Mouse (Mus musculus) CD4-positive helper T cell, adult 2 months (primary cell): Measurements from ENCODE around the gene Surf2.
A peak's percentile ranks its signal among the peaks of the same experiment; 100 is the strongest.
"Not testable (repeated sequence)": the region's sequence is repeated elsewhere in the genome, so short reads cannot be mapped to it uniquely, and the experiment has no call there.

Experiments used
- DNase-seq: peaks from one replicate; pipeline ENCODE4 v3.0.0-alpha.2; 2012; ENCODE audit warnings: low read depth, missing footprints, low spot score

The Surf2 gene

GRCm38 (mm10) chr2:26915927-26916728 is at the start of gene Surf2, which contains the start of gene Surf1:
Gene Surf2, plus strand, starts transcription at chr2:26916367.
Gene Surf1, minus strand, starts transcription at chr2:26916530.
- DNase-seq = peak; percentile 90

- no peak for DNase-seq
Observed at GRCm38 (mm10) chr2:26870666-26871065, 45.5 kb upstream of the Surf2 start.

- DNase-seq = no peak
Observed at GRCm38 (mm10) chr2:26878571-26878970, 37.6 kb upstream of the Surf2 start.

- DNase-seq = not testable (repeated sequence)
Observed at GRCm38 (mm10) chr2:26885541-26885940, 30.6 kb upstream of the Surf2 start.

GRCm38 (mm10) chr2:26886170-26886569 is 30.0 kb upstream of the Surf2 start:
- DNase-seq = not testable (repeated sequence)

- DNase-seq = no peak
Observed at GRCm38 (mm10) chr2:26895898-26896297, 20.3 kb upstream of the Surf2 start.

- no peak for DNase-seq
Observed at GRCm38 (mm10) chr2:26900731-26901130, 15.4 kb upstream of the Surf2 start.

GRCm38 (mm10) chr2:26901834-26902400 is 14.2 kb upstream of the Surf2 start:
- no peak for DNase-seq

GRCm38 (mm10) chr2:26902467-26903220 is 13.5 kb upstream of the Surf2 start, which contains the start of gene Surf6:
Gene Surf6, minus strand, starts transcription at chr2:26902879.
- DNase-seq = peak; percentile 98

- DNase-seq = no peak
Observed at GRCm38 (mm10) chr2:26903311-26903710, 12.9 kb upstream of the Surf2 start.

GRCm38 (mm10) chr2:26905936-26906335 is 10.2 kb upstream of the Surf2 start:
- no peak for DNase-seq

- no peak for DNase-seq
Observed at GRCm38 (mm10) chr2:26906431-26906830, 9.7 kb upstream of the Surf2 start.

- DNase-seq = peak; percentile 55
Observed at GRCm38 (mm10) chr2:26907109-26907508, 9.1 kb upstream of the Surf2 start.

GRCm38 (mm10) chr2:26908710-26909386 is 7.3 kb upstream of the Surf2 start:
- peak; percentile 57 for DNase-seq

- DNase-seq = no peak
Observed at GRCm38 (mm10) chr2:26909387-26909784, 6.8 kb upstream of the Surf2 start.

- DNase-seq = peak; percentile 99
Observed at GRCm38 (mm10) chr2:26910124-26910993, 5.8 kb upstream of the Surf2 start, which contains the start of the genes Med22 and Rpl7a. Gene Med22, minus strand, starts transcription at chr2:26910677. Gene Rpl7a, plus strand, starts transcription at chr2:26910764.

- DNase-seq = no peak
Observed at GRCm38 (mm10) chr2:26910994-26911765, 5.0 kb upstream of the Surf2 start.

GRCm38 (mm10) chr2:26912253-26912770 is 3.9 kb upstream of the Surf2 start:
- DNase-seq = no peak

GRCm38 (mm10) chr2:26913416-26914147 is 2.6 kb upstream of the Surf2 start:
- no peak for DNase-seq
